In genomic region chr5:111274948-111275347, GRCm38 (mm10) we compare ENCODE assay signal across 20 mouse cellular contexts. TPM values are rescaled to one million over a fixed set of nuclear protein-coding genes. Genes with fewer than 3 reads are reported as not detected.
A peak's percentile ranks its signal among the peaks of the same experiment; 100 is the strongest.
DNase-seq lines count a peak whose midpoint lies in the region; ATAC-seq lines count a peak whose summit lies in the region.
"Had no signal": no experiment of that assay in that cellular context is flagged by ENCODE, and none has a peak within 500 bp of the region (broad histone marks: within the 10 kb centered on the region; RNA-seq: fewer than 3 reads in every experiment).

No protein-coding gene starts in this region.

- H3K36me3 ChIP-seq in megakaryocyte, embryonic 14.5 days (replicated peaks; ENCODE audit: low read length): peaks cover 31% of the 10 kb centered on the region
- H3K36me3 ChIP-seq: liver, embryonic 15.5 days had no signal

- peaks cover 36% of the 10 kb centered on the region for H3K4me1 ChIP-seq in megakaryocyte, embryonic 14.5 days
- H3K4me1 ChIP-seq: liver, embryonic 15.5 days had no signal

- H3K4me3 ChIP-seq in megakaryocyte, embryonic 14.5 days (replicated peaks): peak overlapping the region; percentile 75
- H3K4me3 ChIP-seq: forebrain, embryonic 13.5 days; layer of hippocampus, adult 2 months; limb, embryonic 15.5 days; liver, embryonic 15.5 days; neural tube, embryonic 15.5 days had no signal

- no peak for DNase-seq in frontal cortex, postnatal 14 days (ENCODE audit: low spot score in 2 of 2)
- DNase-seq in brain, adult 2 months (ENCODE audit: low read depth, low spot score): peak; percentile 81
- peak; percentile 45 for DNase-seq in thymus, postnatal 14 days
- no peak for DNase-seq in right cerebral cortex, adult 2 months (ENCODE audit: low spot score in 2 of 2)
- DNase-seq: adrenal gland, adult 2 months; cerebellum, adult 11 months; gastrocnemius, postnatal 25 days; kidney, adult 18-20 months; kidney, postnatal 14 days; layer of hippocampus, postnatal 36 days; right cerebral cortex, postnatal 4 days had no signal

- peak; percentile 54; the same call in 1 of the 2 replicates for ATAC-seq in frontal cortex, adult (ENCODE audit: low TSS enrichment)
- ATAC-seq in megakaryocyte, adult 5-6 weeks (ENCODE audit: poor library complexity, severe bottlenecking): no peak
- ATAC-seq: forebrain, embryonic 13.5 days; midbrain, embryonic 16.5 days had no signal

- no peaks in the 10 kb centered on the region for H3K9me3 ChIP-seq in megakaryocyte, embryonic 14.5 days
- H3K9me3 ChIP-seq: forebrain, embryonic 13.5 days; limb, embryonic 15.5 days; liver, embryonic 15.5 days; neural tube, embryonic 15.5 days had no signal

- peaks cover 55% of the 10 kb centered on the region for H3K27me3 ChIP-seq in megakaryocyte, embryonic 14.5 days (replicated peaks)
- H3K27me3 ChIP-seq: forebrain, embryonic 13.5 days; limb, embryonic 15.5 days; liver, embryonic 15.5 days; neural tube, embryonic 15.5 days had no signal

RNA-seq across cellular contexts. Expression of gene Pitpnb, which starts 55.6 kb away (rescaled TPM):
- polyA plus RNA-seq in megakaryocyte, embryonic 14.5 days (2012; ENCODE audit: insufficient read depth, low replicate concordance): 21.4 and 30.1 TPM in 2 replicates
- total RNA-seq in megakaryocyte, adult 5-6 weeks (2015): 43.2 and 46.7 TPM in 2 replicates
- total RNA-seq in megakaryocyte, adult 5-6 weeks (2017): 12.6 and 18.2 TPM in 2 replicates

Comparison
In these comparisons a context has a peak if more than half of its experiments do, and no peak if none do; other contexts are left out.
1. DNase-seq: peak in brain, adult 2 months (single experiment) and thymus, postnatal 14 days (single experiment); none in frontal cortex, postnatal 14 days (0 of 2) and right cerebral cortex, adult 2 months (0 of 2).